Mouse (Mus musculus) layer of hippocampus, postnatal 14 days (tissue): Measurements from ENCODE around the gene Tma7. TPM values are rescaled to one million over a fixed set of nuclear protein-coding genes. Genes with fewer than 3 reads are reported as not detected.

Experiments
- DNase-seq, 2 experiments: peaks; one replicate each; pipeline ENCODE4 v3.0.0; 2021 to 2022; ENCODE audit warnings: low spot score in 2 of 2, mixed read lengths in 1 of 2
- total RNA-seq, 2 experiments: library from RNA; stranded (reverse); gene quantifications; 2 replicates each; pipeline ENCODE4 v1.2.3; 2021

Gene Tma7
- total RNA-seq, 2 experiments from 2014 or later = 304 to 316 TPM

DNA sequence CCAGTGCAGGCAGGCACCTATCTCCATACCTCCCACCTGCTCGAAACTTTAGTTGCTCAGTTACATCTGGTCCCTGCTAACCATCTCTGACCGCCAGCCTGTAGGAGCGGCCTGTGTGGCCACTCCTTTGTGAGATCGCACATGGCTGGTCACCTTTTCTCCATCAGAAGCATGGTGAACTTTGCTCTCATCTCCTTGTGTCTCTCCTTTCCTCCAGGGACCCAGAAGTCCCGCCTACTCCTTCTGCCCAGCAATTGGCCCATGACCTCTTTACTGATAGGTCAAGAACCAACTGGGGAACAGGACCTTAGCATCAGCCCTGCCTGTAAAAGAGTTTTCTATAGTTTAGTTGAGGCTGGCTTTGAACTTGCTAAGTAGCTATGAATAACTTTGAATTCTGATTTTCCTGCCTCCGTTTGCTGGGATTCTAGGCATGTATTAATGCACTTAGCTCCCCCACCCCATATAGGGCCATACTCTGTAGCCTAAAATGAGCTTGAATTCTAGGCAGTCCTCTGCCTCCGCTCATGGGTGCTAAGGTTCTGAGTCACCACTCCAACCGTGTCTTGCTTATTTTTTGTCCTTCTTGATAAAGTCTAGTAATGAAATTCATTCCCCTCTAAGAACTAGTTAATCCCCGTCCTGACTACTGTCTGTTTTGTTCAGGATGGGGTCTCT is 32.3 kb downstream of the Tma7 start:
- no peak for DNase-seq

DNA sequence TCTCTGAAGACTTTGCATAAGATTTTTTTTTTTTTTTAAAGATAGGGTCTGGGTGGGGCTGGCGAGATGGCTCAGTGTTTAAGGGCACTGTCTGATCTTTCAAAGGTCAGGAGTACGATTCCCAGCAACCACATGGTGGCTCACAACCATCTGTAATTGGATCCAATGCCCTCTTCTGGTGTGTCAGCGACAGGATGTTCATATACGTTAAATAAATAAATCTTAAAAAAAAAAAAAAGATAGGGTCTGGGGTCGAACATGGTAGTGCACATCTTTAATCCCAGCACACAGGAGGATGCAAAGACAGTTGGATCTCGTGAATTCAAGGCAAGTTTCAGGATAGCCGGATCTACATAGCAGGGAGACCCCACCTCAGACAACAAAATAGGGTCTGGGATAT is 33.1 kb downstream of the Tma7 start:
- DNase-seq = no peak

DNA sequence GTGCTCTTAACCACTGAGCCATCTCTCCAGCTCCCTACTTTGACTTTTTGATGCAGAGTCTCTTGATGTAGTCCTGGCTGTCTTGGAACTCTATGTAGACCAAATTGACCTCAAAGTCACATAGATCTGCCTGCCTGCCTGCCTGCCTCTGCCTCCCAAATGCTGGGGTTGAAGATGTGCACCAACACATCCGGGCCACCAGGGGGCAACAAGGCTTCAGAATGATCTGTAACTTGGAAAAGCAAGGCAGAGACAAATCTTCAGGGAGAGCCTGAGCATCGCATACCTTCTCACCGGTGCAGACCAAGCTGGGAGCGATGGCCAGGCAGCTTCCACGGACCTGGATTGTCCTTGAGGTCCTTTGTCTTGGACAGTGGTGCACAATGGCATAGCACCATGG is 36.1 kb downstream of the Tma7 start:
- peak in 1 of 2 experiments; percentile 34 for DNase-seq

DNA sequence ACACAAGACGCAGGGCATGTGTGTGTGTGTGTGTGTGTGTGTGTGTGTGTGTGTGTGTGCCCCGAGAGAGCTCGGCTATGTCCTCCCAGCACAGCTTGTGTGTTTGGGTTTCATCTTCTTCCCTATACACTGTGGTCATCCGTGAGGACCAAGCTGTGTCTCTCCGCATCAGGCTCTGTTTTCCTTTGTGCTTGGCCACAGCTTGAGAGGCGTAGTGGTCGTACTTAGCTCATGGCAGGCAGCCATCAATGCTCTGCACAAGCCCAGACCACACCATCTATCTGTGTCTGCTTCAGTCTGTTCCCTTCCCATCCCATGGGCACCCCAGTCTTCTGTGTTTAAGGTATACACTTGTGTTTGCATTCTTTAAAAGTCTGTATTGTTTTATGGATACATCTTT is 41.0 kb downstream of the Tma7 start:
- DNase-seq = no peak

DNA sequence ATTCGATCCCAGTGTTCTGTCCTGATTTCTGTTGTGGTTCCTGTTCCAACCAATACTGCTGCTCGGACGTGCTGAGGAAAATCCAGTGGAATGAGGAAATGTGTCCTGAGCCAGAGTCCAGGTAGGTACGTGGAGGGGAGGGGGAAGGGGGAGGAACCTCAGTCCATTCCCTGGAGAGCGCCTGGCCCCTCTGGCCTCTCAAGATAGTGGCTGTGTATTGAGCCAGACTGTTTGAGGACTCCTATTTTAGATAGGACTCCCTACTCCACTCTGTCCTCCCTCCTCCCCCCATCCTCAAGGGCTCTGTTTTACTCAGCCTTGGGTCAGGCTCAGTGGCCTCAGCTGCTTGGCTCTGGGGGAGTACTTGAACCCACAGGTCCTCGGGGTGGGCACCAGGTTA is 41.5 kb downstream of the Tma7 start:
- no peak for DNase-seq

GRCm38 (mm10) chr9:109040216-109040615 is 42.2 kb downstream of the Tma7 start:
- no peak for DNase-seq

DNA sequence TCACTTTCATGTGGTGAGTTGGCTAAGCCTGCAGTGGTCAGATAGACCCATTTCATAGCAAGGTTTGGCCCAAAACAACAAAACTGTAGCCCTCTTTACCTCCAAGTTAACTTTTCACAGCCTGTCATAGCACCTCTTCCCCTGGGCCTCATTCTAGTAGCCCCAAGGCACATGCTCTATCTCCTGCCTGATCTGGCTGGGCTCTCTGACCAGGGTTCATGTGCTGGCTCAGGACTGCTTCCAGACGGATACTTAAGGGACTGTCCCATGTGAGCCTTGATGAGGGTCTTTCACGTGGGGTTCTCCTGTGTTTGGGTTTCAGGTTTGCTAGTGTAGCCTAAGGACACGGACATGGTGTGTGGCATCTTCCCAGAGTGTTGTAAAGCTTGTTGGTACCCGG is 42.7 kb downstream of the Tma7 start:
- DNase-seq = no peak

DNA sequence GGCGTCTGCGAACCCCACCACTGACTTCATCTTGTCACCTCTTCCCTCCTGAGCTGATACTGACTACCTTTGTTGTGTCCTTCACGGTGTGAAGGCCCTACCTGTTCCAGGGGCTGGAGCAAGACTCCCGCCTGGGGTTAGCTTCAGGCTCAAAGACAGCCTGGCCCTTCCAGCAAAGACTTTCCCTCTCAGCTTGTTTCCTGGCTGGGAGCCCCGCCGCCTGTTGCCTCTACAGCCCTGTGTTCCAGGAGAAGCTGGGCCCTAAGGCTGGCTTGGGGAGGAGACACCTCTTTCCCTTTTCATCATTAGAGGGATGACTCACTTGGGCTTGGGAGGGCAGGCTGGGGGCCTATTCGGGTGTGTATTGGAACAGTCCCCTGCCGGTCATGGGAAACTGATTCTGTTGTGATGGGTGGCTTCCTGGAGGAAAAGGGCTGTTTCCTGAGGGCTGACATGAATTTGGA is 43.5 kb downstream of the Tma7 start:
- no peak for DNase-seq

DNA sequence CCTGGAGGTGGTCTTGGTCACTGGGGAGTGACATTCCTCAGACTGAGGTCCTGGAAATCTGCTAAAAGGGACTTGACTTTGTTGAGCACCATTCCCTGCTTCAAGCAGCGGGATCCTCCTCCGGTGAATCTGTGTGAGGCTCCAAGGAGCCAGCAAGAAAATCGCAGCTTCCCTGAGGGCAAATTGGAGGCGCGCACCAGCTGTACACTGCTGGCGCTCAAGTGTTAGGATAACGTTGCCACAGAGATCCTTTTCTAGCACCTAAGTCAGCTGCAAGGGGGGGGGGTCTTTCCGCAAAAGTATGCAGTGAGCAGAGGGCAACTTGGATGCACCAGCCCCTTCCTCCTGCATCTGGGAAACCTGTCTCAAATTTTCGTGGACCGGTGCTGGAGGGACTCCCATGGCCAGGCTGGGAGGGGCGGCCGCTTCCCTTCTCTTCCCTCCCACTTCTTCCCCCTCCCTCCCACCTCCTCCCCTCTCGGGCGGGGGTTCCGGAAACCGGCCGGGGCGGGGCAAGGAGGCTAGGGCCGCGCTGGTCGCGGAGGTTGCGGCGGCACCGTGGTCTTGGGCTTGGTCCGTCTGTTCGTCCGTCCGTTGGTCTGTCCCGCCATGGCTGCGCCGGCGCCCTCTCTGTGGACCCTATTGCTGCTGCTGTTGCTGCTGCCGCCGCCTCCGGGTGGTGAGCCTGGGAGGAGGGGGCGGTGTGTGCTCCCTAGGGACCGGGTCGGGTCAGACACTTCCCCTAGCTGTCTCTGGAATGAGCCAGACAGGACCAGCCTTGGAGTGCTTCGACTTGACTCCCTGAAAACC is 44.1 kb downstream of the Tma7 start, which contains the start of gene Shisa5:
Shisa5 (plus strand) TSS at position 480 of the 810 bp plus-strand sequence.
- DNase-seq = no peak

DNA sequence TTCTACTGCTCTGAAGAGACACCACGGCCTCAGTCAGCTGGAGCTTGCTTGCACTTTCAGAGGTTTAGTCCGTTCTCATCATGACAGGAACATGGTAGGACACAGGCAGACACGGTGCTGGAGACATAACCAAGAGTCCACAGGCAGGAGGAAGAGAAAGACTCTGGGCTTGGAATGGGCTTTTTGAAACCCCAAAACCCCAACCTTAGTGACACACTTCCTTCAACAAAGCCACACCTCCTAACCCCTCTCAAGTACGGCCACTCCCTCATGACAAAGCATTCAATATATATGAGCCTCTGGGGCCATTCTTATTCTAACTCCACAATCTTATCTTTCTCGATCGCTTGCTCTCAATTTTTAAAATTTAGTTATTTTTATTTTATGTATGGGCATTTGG is 50.0 kb downstream of the Tma7 start:
- DNase-seq = no peak

DNA sequence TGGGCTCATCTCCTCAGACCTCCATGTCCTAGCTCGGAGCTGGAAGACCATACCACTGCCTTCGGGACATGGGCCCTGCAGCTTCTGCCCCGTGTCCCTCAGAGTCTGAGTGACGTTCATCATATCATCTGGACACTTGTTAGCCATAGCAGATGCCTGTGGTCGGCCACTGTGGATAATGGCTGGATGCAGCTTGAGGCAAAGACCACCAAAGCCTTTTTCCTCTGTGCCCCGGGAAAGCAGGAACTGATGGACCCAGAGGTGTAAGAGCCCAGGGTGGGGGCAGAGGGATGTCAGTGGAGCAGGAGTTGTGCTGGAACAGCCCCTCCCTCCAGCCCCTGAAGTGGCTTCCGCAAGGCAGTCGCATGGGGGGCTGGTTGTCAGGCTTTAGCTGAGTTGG is 50.7 kb downstream of the Tma7 start:
- no peak for DNase-seq

- no peak for DNase-seq
These were observed 51.4 kb downstream of the Tma7 start for GRCm38 (mm10) chr9:109031001-109031400.

DNA sequence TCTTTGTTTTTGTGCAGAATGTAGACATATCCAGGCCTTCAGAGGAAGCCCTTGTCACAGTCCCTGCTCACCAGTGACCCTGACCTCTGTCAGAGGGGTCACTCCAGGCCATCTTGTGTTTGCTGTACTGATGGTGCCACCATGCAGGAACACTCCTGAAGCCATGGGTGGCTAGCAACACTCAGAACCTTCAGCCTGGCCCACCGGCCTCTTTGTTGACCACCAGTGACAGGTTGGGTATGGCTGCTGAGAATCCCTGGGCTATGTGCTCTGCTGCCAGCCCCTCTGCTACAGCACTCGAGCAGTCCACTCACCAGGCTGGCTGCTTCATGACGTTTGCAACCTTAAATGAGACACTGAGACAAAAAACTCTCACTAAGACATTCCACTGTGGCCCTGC is 52.1 kb downstream of the Tma7 start:
- DNase-seq = no peak

DNA sequence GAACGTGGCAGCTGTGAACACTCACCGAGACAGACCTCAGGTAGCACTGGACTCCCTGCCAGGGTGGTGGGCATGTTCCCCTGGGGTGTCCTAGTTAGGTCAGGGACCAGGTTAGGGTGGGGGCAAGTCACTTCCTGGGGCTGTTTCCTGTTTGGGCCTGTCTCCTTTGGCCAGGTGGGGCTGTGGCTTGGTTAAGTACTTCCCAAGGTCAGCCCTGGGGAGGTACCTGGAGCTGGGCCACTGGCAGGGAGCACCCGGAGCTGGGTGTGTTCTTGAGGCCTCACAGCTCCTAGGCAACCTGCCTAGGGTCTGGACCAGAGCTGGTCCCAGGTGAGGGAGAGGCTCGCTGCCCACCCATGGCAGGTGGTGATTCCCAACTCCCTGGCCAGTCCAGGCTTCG is 53.5 kb downstream of the Tma7 start:
- no peak for DNase-seq

DNA sequence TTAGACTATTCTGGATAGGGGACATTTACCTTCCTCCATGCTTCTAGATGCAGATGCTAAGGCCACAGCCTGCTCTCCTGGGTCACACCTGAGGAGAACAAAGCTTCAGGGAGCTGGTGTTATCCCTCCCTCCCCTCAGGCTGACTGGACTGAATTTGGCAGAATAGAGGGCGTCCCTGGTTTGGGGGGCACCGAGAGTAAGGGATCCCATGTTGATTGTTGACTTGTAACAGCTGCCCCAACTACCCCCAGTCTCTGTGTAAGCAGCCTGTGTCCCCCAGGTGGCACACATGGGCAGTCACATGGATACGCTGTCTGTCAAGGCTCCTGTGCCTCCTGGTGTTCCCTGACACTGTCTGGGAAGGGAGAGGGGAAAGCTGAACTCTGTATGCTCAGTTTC is 54.0 kb downstream of the Tma7 start:
- no peak for DNase-seq

GRCm38 (mm10) chr9:109027521-109027920 is 54.9 kb downstream of the Tma7 start:
- DNase-seq = no peak

Other genes with a start within 250 kb of the Tma7 start
- 10 to 100 TPM; 31.5 to 33.6 TPM for gene Slc26a6, start 229.3 kb downstream of the Tma7 start, total RNA-seq
- gene Tmem89, start 168.0 kb downstream of the Tma7 start, total RNA-seq = under 1 TPM; 0.37 to 0.43 TPM
- gene Uqcrc1, start 146.0 kb downstream of the Tma7 start, total RNA-seq = 100 to 1,000 TPM; 388 to 394 TPM
- gene Col7a1, start 129.0 kb downstream of the Tma7 start, total RNA-seq = 1 to 10 TPM; 5.0 TPM
- gene Ucn2, start 96.6 kb downstream of the Tma7 start, total RNA-seq = not detected
- 10 to 100 TPM; 13.7 to 17.8 TPM for gene Pfkfb4, start 90.8 kb downstream of the Tma7 start, total RNA-seq
- gene Shisa5, start 44.0 kb downstream of the Tma7 start, total RNA-seq = 10 to 100 TPM; 42.5 to 49.9 TPM
- gene Trex1, start 22.9 kb downstream of the Tma7 start, total RNA-seq = 10 to 100 TPM in 1 of 2 experiments, 1 to 10 TPM in 1; 9.9 to 10.8 TPM
- gene Atrip, start 8.5 kb downstream of the Tma7 start, total RNA-seq = 10 to 100 TPM; 27.3 to 31.7 TPM
- gene Ccdc51, start 94 bp downstream of the Tma7 start, total RNA-seq = 1 to 10 TPM; 7.4 to 9.4 TPM
- gene Plxnb1, start 12.8 kb upstream of the Tma7 start, total RNA-seq = 10 to 100 TPM; 90.5 to 91.9 TPM
- not detected for gene Fbxw21, start 79.5 kb upstream of the Tma7 start, total RNA-seq
- not detected for gene Fbxw13, start 113.4 kb upstream of the Tma7 start, total RNA-seq
- gene Fbxw20, start 152.2 kb upstream of the Tma7 start, total RNA-seq = not detected
- gene Fbxw14, start 205.1 kb upstream of the Tma7 start, total RNA-seq = not detected